Mouse (Mus musculus): ENCODE results near the gene Gatb.

The Gatb gene

DNA sequence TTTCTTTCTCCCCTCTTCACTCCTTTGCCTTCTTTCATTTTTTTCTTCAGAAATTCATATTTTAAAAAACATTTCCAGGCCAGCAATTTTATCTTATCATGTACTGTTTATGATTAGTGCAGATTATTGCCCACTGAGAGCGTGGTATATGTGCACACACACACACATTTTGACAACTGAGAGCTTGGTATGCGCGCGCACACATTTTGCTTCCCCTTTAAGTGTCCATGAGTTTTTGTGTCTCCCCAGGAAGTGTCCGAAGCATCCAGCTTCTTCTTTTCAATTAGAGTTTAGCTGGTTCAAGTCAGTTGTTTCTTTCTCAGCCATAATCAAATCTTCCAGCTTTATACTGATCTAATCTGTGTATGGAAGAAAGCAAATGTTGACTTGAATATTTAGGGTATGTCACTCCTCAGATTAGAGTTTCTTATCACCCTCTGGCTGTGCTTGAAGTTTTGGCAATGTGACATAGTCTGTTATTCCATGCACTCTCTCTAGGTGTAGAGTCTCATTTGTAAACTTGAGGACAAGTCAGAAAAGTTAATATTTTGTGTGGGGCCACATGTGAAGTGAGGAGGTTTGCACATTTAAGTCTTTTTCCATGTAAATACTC, 18.8 kb downstream of the Gatb start:
- no peak for DNase-seq (ENCODE audit: low read depth in 1 of 2, low spot score in 2 of 2)

DNA sequence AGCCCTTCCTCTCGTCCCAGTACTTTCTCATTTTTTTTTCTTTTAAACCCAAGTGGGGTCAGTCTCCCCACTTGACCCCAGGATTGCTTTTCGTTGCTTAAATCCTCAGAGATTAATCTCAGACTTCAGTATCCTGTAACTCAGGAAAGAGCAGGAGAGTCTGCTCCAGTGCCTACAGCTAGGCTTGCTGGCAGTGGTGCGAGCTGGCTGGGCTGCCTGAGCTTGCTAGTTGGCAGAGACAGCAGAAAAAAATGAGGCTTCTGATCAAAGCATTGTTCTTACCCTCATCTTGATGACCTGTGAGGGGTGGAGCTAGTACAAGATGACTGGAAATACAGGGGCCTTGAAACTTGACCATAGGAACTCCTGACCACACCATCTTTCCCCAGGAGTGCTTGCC, 20.5 kb downstream of the Gatb start:
- DNase-seq (ENCODE audit: low read depth in 1 of 2, low spot score in 2 of 2): no peak

DNA sequence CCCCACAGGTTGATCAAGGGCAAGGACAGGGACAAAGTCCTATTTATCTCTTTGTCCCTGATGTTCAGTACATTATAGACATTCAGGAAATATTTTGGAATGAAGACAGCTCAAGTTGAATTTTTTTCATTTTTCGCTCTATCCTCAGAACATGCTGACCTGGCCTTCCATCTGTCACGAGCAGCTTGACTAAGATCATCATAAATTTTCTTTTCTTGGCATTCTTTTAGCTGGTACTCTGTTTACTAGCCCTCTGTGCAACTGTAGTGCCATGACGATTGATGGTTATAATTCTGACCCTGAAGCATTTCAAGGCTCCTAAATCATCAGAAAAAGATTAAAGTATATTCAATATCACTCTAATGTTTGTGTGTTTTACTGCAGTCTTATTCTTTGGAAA, 25.6 kb downstream of the Gatb start:
- DNase-seq (ENCODE audit: low read depth in 1 of 2, low spot score in 2 of 2): no peak

DNA sequence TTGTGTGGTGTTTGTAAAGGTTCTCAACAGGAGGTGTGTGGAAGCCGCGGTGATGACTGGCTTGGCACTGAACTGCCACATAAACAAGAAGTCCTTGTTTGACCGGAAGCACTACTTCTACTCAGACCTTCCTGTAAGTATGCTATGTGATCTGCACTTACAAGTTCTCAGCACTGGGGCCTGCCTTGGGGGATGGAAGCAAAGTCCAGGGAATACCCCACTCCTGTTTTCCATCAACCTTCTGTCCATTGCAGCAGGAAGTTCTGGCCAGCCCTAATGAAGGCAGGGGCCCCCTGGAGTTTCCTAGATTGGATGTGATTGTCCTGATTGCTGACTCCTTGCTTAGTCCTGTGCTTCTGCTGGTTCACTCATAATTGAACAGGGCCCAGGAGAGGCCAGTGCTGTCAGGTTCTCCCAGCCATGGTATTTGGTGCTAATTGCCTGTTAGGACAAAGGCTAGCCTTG, 28.0 kb downstream of the Gatb start:
- no peak for DNase-seq (ENCODE audit: low read depth in 1 of 2, low spot score in 2 of 2)

DNA sequence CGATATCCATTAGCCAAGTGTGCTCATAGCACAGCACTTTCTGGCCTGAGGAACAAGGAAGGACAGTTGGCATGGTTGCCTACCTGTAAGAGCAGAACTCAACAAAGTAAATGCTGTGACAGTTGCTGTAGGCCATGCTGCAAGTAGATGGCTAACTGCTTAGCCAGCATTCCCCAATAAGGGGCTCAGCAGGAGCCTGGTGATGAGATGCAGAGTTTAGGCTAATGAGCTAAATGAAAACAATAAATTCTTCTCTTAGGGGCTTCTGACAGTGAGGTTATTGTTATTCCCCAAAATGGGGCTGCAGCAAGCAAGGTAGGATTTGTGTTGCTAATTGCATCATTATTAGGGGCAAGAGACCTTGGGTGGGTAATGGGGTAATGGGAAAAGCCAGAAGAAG, 29.9 kb downstream of the Gatb start:
- DNase-seq (ENCODE audit: low read depth in 1 of 2, low spot score in 2 of 2): no peak

DNA sequence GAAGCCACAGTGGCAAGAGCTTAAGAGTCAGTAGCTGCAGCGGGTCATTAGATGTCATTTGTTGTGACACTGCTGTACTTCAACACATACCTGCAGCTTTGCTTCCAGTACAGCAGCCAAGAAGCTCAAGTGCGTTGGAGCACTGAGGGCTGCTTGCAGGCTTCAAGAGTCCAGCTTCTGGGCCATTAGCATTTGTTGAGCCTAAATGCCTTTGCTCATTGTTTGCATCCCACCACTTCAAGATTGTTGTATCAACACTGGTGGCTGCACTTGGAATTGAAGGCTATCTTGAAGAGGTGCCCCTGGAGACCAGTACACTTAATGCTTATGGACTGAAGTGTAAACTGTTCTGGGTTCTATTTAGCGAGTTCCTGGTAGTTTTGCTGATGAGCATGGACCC, 33.0 kb downstream of the Gatb start:
- DNase-seq (ENCODE audit: low read depth in 1 of 2, low spot score in 2 of 2): no peak

DNA sequence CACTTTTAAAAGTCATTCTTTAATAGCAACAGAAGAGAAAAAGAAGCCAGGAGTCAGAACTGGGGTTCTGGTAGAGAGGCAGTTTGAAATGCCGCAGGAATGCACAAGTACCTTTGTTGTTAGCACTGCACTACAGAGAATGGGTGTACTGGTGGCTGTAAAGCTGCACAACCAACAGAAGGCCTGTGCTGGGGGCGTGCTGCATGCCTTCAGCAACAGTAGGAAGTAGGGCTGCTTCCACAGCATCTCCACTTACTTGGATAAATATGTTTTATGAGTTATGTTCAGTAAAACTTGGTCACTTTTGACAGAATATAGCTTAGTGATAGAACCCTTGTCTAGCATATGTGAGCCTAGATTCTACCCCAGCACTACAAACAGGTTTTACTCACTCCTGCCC, 33.8 kb downstream of the Gatb start:
- no peak for DNase-seq (ENCODE audit: low read depth in 1 of 2, low spot score in 2 of 2)

DNA sequence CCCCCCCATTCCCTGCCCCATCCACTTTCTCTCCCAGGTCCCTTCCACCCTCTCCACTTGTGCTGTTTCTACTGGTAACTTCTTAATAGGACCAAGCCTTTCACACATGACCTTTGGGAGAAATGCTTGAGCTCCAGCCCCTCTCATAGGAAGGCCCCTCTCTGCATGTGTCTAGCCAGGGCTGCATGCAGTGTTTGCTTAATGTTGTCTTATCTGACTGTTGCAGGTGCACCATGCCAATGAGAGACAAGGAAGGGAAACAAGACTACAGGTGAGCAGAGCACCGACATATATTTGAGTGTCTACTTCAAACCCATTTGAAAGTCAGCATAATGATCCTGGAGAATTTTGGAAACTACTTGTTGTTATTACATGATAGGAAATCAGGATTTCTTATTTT, 42.5 kb downstream of the Gatb start:
- no peak for DNase-seq (ENCODE audit: low read depth in 1 of 2, low spot score in 2 of 2)

DNA sequence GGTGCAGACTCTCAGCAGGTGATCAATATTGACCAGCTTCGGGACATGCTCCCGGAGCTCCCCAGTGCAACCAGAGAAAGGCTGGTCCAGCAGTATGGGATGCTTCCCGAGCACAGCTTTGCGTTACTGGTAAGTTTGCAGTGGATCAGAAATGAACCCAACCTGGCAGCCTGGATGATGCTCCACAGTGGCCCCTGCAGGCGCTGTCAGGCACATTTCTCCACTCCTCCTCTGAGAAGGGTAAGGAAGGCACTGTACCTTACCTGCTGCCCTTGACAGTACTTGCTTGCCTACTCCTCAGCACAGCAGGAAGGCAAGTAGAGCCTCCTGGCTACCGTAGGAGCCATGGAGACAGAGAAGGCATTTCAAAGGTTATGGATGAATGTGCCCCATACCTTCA, 45.0 kb downstream of the Gatb start:
- no peak for DNase-seq (ENCODE audit: low read depth in 1 of 2, low spot score in 2 of 2)

DNA sequence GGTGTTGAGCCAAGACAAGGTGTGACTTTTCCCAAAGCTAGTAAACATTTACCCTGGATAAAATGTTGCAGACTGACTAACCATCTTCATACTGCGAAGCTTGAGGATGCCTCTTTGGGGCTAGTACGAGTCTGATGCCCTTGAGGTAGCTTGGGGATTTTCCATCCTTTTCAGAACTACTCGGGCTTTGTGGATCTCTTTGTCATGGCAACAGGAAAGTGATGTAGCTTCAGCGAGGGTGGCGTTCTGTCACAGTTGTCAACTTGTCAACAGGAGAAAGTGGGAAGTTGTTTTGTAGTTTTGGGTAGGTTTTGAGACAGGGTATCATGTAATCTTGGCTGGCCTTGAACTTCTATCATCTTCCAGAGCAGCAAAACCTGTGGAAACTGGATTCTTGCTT, 45.4 kb downstream of the Gatb start:
- DNase-seq (ENCODE audit: low read depth in 1 of 2, low spot score in 2 of 2): no peak

DNA sequence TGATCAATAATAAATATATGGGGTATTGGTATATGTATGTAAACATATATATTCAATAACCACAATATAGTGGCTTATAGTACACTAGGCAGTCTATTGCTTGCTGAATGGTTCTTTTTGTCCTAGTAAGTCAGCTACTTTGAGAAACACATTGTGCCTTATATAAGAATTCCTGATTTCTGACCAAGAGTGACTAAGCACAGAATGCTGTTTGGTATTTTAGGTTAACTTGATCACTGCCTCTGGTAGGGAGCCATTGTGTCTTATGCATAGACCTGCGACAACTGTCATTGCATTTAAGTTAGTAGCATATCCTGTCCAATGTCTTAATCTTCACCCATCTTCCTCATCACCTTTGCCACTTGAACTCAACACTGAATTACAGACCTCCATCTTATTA, 45.8 kb downstream of the Gatb start:
- DNase-seq (ENCODE audit: low read depth in 1 of 2, low spot score in 2 of 2): no peak

DNA sequence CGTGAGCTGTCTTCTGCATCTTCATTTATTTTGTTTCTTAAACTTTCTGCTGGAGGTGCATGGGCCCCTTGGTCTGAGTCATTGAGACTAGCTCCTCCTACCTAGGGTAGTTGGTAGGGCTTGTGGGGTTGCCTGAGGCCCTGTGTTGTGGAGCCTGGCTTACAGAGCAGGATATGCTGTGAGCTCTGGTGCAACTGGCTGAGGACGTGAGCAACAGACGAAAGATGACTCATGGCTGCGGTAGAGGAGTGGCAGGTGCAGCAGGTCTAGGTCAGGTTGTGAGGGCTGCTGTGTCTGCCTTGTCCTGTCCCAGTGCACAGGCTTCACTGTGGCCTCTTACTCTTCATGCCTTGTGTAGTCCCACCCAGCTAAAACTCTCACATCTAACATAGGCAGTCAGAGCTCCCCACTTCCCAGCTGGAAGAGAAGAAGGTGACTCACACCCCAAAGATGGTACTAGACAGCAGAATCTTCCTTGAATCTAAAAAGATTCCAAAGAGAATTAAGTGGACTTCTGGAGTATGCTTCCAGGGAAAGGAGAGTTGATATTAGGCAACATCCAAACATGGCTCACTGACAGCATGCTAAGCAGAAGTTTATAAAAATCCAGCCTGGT, 56.1 kb downstream of the Gatb start:
- no peak for DNase-seq (ENCODE audit: low read depth in 1 of 2, low spot score in 2 of 2)

DNA sequence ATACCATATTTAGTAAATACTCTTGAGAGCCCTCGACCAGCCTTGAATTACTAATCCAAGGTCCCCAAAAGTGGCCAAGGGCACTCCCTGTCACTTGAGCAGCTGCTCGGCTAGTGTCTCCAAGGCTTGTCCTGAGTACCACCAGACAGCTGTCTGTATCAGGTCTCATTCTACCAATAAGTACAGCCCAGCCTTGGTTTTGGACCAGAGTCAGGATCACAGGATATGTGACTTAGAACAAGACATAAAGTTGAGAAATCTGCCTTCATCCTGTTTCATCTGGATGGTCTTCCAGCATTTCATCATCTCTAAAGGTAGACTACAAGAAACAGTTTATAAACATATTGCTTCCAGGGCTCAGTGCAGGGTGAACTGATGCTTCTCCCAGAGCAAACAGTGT, 59.8 kb downstream of the Gatb start:
- no peak for DNase-seq (ENCODE audit: low read depth in 1 of 2, low spot score in 2 of 2)

DNA sequence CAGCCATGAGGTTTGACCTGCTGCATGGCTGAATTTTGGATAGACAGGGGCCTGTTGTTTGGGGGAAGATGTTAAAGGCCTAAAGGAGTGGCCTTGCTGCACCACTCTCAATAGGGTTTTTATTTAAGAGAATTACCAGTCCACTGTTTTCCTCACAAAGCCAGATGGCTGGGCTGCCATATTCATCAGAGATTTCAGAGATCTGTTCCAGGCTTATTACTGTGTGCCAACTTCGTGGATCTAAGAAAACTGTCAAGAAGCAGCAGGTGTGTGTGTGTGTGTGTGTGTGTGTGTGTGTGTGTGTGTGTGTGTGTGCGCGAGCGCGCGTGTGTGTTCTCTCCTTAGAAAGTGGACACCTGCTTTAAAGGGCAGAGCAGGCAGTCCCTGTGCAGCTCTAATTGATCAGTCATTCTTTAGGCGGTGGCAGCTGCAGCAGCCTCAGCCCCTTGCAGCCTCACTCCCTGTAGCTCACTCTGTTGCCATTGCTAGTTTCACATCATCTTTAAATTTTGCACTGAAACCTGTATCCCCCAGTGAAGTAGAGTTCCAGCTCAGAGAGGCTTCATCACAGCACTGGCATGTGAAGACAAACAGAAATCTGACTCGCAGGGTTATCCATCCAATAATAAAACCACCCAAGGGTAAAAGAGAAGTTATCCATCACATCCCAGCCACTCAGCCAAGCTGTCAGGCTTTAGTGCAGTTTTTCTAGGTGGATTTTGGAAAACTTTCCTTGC, 60.6 kb downstream of the Gatb start:
- no peak for DNase-seq (ENCODE audit: low read depth in 1 of 2, low spot score in 2 of 2)

DNA sequence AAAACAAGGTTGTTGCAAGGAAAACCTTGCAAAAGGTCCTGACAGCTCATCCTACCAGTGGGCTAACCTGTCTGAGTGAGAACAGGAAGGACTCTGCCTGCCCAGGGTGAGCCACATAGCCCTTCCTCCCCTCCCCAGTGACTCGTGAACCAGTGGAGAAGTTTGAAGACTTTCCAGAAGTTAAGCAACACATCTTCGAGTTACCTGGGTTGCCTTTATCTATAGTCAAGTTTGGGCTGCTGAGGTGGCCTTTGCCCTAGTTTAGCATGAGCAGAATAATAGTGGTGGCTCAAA, 61.2 kb downstream of the Gatb start:
- DNase-seq (ENCODE audit: low read depth in 1 of 2, low spot score in 2 of 2): no peak

DNA sequence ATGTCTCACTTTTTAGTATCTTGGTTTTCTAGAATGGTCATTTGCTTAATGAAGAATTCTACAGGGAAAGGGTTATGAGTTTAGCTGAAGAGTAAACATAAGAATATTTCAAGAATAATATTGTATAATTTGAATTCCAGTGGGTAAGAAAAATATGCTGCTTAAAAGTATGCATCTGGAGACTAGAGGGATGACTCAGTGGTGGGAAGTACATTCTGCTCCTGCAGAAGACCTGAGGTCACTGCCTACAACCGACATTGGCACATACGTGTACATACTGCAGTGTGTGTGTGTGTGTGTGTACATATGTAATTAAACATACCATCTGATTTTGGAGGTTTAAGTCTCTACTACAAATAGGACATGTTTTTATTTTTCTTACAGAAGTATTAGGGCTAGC, 61.7 kb downstream of the Gatb start:
- DNase-seq (ENCODE audit: low read depth in 1 of 2, low spot score in 2 of 2): no peak

DNA sequence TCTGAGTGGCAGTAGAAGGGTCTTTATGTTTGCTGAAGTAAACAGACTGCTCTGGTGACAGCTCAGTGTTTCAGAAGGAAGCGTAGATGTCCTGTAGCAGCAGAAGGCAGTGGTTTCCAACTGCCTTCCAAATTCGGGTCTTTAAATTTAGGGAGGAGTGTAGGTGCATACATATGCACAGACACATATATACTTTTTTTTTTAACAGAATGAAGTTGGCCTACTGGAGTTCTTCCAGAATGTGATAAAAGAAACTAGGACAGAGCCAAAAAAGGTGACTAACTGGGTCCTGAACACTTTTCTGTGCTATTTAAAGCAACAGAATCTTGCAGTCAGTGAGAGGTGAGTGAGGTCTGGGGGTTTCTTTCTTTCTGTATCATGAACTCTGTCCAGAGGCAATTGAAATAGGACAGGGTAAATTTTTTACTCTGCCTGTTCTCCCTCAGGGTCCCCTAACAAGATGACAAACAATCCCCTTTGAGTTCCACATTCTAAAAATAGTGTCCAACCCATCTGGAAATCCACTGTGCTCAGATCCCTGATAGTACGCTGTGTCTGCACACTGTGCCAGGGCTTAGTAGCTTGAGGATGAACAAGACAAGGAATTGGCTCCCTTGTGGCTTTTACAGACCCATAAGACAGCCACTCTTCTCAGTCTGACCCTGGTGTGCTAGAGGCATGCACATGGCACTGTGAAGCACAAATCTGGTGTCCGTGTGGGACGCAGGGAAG, 63.0 kb downstream of the Gatb start:
- DNase-seq (ENCODE audit: low read depth in 1 of 2, low spot score in 2 of 2): no peak

DNA sequence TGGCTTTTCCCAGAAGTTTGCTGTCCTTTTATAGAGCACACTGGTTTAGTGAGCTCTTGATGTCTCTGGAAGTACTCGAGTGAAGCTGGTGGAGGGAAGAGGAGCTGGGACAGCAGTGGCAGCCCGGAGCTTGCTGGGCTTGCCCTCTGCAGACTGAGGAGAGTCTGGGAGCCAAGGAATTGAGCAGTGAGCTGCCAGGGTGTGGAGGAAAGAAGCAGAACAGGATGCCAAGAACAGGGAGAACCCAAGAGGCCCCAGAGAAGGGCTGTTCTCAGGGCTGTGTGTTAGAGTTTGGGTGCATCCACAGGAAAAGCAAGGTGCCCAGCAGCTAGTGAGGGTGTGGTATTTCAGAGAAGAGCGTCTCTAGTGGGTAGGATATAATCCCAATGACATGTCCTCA, 67.8 kb downstream of the Gatb start:
- no peak for DNase-seq (ENCODE audit: low read depth in 1 of 2, low spot score in 2 of 2)

DNA sequence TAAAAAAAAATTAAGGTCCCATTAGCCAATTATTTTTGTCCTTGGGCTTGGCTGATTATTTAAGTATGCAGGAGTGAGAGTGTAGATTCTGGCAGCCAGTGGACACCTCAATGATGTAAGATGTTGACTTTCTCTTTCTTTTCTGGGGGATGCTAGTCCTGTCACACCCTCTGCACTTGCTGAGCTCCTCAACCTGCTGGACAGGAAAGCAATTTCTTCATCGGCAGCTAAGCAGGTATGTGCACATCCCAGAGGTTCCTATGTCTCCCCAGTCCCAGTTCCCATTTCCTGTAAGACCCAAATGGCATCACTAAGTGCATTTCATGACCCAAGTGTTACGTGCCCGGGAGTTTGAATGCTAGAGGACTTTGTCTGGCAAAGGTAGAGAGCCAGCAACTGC, 70.9 kb downstream of the Gatb start:
- no peak for DNase-seq (ENCODE audit: low read depth in 1 of 2, low spot score in 2 of 2)

DNA sequence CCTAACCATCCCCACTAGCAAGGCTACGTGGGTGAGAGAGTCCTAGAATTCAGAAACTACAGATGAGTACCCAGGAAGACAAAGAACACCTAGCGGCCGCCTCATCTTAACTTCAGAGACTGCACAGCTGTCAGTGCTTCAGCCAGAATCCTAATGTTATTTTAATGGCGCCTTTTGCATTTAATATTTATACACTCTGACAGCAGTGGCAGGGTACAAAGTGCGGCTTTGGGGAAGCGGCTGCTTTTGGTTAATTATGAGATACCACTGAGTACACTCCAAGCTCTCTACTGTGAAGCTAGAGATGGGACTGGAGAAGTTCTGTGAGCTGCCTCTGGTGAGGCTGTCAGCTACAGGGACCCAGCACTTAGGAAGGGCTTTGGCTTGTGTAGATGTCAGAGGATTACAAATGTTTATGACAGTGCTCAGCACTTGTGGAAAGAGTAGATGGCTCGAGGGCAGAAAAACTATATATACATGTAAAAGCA, 71.6 kb downstream of the Gatb start:
- no peak for DNase-seq (ENCODE audit: low read depth in 1 of 2, low spot score in 2 of 2)

DNA sequence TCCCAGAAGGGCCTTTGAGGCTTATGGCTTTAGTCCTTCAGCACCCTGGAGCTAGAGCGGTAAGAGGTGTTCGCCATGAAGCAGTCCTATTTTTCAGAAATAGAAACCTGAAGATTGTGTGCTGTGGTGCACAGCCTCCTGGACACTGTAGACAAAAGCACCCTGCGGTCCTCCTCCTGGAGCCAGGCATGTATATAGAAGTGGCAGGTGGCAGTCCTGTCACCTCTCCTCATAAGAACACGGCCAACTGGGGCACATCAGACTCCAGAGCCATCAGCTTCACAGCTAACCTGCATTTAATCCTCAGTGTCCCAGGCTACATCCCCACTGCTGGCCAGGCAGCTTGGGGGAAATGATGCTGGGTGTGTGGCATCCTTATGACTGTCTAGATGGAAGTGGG, 75.3 kb downstream of the Gatb start:
- no peak for DNase-seq (ENCODE audit: low read depth in 1 of 2, low spot score in 2 of 2)
